Mouse (Mus musculus): ENCODE measurements around the gene Yrdc. TPM values are rescaled to one million over a fixed set of nuclear protein-coding genes. Genes with fewer than 3 reads are reported as not detected.
A peak's percentile ranks its signal among the peaks of the same experiment; 100 is the strongest.

The Yrdc gene
- 48.8 and 51.4 TPM in 2 replicates for polyA plus RNA-seq (2014; fragmentation: Nextera tagmentation; extraction: Ambion mirVana)

- Histone ChIP-seq H3K4me2 (ENCODE audit: low read depth, low read length) (peak within 1 kb of the TSS; percentile 86), H3K27me3 (ENCODE audit: control insufficient read depth, insufficient read depth, low read length) (no peaks in the 10 kb centered on the region), H3K36me3 (ENCODE audit: control insufficient read depth, insufficient read depth, low read length) (peaks cover 11% of the 10 kb centered on the region; the same call in 1 of the 2 replicates), H3K4me3 (ENCODE audit: low read depth, low read length) (peak within 1 kb of the TSS; percentile 93), H3K4me1 (ENCODE audit: control insufficient read depth, insufficient read depth, low read length) (peaks cover 28% of the 10 kb centered on the region), H3K9ac (replicated peaks; ENCODE audit: low read depth, low read length) (peak within 1 kb of the TSS; percentile 86), H3K27ac (ENCODE audit: low read depth, low read length) (peak within 1 kb of the TSS; percentile 95), H3K9me3 (ENCODE audit: control insufficient read depth, low read length) (no peaks in the 10 kb centered on the region)
- WGBS = 1% methylated on average over 52 of the region's 90 CpGs
- peak; percentile 94 for ATAC-seq (ENCODE audit: low read depth)
Observed at GRCm38 (mm10) chr4:124850261-124850913, at the start of gene Yrdc. Gene Yrdc (plus strand): TSS chr4:124850679.

DNA sequence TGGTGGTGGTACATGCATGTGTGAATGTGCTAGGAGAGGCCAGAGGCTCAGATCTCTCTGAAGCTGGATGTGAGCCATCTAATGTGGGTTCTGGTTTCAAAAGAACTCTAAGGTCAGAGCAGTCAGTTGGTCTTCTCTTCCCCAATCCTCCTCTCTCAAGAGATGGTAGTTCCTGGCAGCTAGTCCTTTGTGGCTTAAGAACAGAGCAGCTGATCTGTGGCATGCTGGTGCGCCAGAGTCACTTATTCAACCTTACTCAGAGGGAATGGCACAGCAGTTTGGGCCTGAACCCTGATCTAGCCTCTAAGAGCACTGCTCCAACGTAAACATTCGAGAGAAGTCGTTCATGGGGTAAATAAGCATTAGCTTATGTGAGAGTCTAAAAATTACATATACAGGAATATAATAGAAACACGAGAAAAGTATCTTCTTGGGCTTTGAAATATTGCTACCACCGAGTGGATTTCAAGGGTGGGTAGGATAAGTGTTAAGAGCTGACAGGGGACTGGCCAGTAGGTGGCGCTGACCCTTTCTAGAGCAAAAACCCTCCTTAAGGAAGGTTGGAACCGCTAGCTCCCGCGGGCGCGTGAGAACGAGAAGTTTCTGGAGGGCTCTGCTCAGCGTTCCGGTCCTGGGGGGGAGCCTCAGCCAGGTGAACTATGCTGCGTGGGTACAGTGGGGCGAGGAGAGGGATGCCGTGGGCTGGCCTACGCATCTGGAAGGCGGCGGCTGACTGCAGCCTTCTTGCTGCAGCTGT lies 48.7 kb upstream of the Yrdc start, which contains the start of gene Mtf1:
Gene Mtf1 (plus strand): TSS at position 553 of the 757 bp plus-strand sequence.
- peak; percentile 86 for ATAC-seq (ENCODE audit: low read depth)
- Histone ChIP-seq H3K36me3 (ENCODE audit: control insufficient read depth, insufficient read depth, low read length) (peaks cover 23% of the 10 kb centered on the region), H3K4me1 (ENCODE audit: control insufficient read depth, insufficient read depth, low read length) (peaks cover 10% of the 10 kb centered on the region; the same call in 1 of the 2 replicates), H3K9ac (replicated peaks; ENCODE audit: low read depth, low read length) (peak within 1 kb of the TSS; percentile 76), H3K27me3 (ENCODE audit: control insufficient read depth, insufficient read depth, low read length) (no peaks in the 10 kb centered on the region), H3K27ac (ENCODE audit: low read depth, low read length) (peak within 1 kb of the TSS; percentile 91), H3K4me2 (ENCODE audit: low read depth, low read length) (peak within 1 kb of the TSS; percentile 85), H3K9me3 (ENCODE audit: control insufficient read depth, low read length) (no peaks in the 10 kb centered on the region), H3K4me3 (ENCODE audit: low read depth, low read length) (peak within 1 kb of the TSS; percentile 82)
- 2% methylated on average over 21 of the region's 21 CpGs for WGBS

- H3K4me1 ChIP-seq (ENCODE audit: control insufficient read depth, insufficient read depth, low read length) = peaks cover 10% of the 10 kb centered on the region; the same call in 1 of the 2 replicates
- ATAC-seq (ENCODE audit: low read depth) = peak; percentile 99
- H3K36me3 ChIP-seq (ENCODE audit: control insufficient read depth, insufficient read depth, low read length) = peaks cover 27% of the 10 kb centered on the region
- H3K27me3 ChIP-seq (ENCODE audit: control insufficient read depth, insufficient read depth, low read length) = no peaks in the 10 kb centered on the region
- no peaks in the 10 kb centered on the region for H3K9me3 ChIP-seq (ENCODE audit: control insufficient read depth, low read length)
- peak overlapping the region; percentile 91 for H3K27ac ChIP-seq (ENCODE audit: low read depth, low read length)
- peak overlapping the region; percentile 82 for H3K4me3 ChIP-seq (ENCODE audit: low read depth, low read length)
- 2% methylated on average over 53 of the region's 53 CpGs for WGBS
- H3K4me2 ChIP-seq (ENCODE audit: low read depth, low read length) = peak overlapping the region; percentile 85
- peak overlapping the region; percentile 76 for H3K9ac ChIP-seq (replicated peaks; ENCODE audit: low read depth, low read length)
Observed at GRCm38 (mm10) chr4:124802309-124803260, 47.9 kb upstream of the Yrdc start.

GRCm38 (mm10) chr4:124803406-124803805 lies 47.1 kb upstream of the Yrdc start:
- Histone ChIP-seq H3K9me3 (ENCODE audit: control insufficient read depth, low read length) (no peaks in the 10 kb centered on the region), H3K4me2 (ENCODE audit: low read depth, low read length) (peak overlapping the region; percentile 85), H3K27me3 (ENCODE audit: control insufficient read depth, insufficient read depth, low read length) (no peaks in the 10 kb centered on the region), H3K4me1 (ENCODE audit: control insufficient read depth, insufficient read depth, low read length) (peaks cover 10% of the 10 kb centered on the region; the same call in 1 of the 2 replicates), H3K27ac (ENCODE audit: low read depth, low read length) (no peak overlapping the region), H3K9ac (replicated peaks; ENCODE audit: low read depth, low read length) (no peak overlapping the region; the same call in 1 of the 2 replicates), H3K36me3 (ENCODE audit: control insufficient read depth, insufficient read depth, low read length) (peaks cover 27% of the 10 kb centered on the region), H3K4me3 (ENCODE audit: low read depth, low read length) (peak overlapping the region; percentile 82; the same call in 1 of the 2 replicates)
- WGBS = 80% methylated on average over 6 of the region's 6 CpGs
- no peak for ATAC-seq (ENCODE audit: low read depth)

DNA sequence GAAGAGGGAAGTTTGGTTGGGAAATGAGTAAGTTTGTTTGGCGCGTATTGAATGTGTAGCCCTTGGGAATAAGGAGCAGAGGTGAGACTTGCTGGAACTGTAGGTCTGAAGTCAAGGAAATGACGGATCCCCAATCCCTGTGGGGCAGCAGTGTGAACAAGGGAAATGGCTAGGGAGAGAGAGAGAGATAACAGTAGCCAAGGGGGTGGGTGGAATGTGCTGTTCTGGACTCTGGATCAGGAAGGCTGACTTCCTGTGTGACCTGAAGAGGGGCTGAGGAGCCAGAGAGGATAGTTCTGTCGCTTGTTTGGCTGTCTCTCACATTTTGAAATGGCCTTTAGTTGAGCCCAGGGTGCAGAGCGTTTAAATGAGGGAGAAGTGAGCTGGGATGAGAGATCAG lies 42.0 kb upstream of the Yrdc start:
- WGBS = 90% methylated on average over 5 of the region's 5 CpGs
- H3K4me1 ChIP-seq (ENCODE audit: control insufficient read depth, insufficient read depth, low read length) = peaks cover 2% of the 10 kb centered on the region; the same call in 1 of the 2 replicates
- H3K9me3 ChIP-seq (ENCODE audit: control insufficient read depth, low read length) = no peaks in the 10 kb centered on the region
- H3K27ac ChIP-seq (ENCODE audit: low read depth, low read length) = no peak overlapping the region
- no peak overlapping the region for H3K9ac ChIP-seq (replicated peaks; ENCODE audit: low read depth, low read length)
- H3K4me2 ChIP-seq (ENCODE audit: low read depth, low read length) = no peak overlapping the region
- no peaks in the 10 kb centered on the region for H3K27me3 ChIP-seq (ENCODE audit: control insufficient read depth, insufficient read depth, low read length)
- no peak for ATAC-seq (ENCODE audit: low read depth)
- peaks cover 21% of the 10 kb centered on the region for H3K36me3 ChIP-seq (ENCODE audit: control insufficient read depth, insufficient read depth, low read length)
- no peak overlapping the region for H3K4me3 ChIP-seq (ENCODE audit: low read depth, low read length)

GRCm38 (mm10) chr4:124809136-124809883 lies 41.2 kb upstream of the Yrdc start:
- Histone ChIP-seq H3K4me3 (ENCODE audit: low read depth, low read length) (no peak overlapping the region), H3K4me1 (ENCODE audit: control insufficient read depth, insufficient read depth, low read length) (no peaks in the 10 kb centered on the region; the same call in 1 of the 2 replicates), H3K27ac (ENCODE audit: low read depth, low read length) (no peak overlapping the region), H3K9ac (replicated peaks; ENCODE audit: low read depth, low read length) (no peak overlapping the region), H3K9me3 (ENCODE audit: control insufficient read depth, low read length) (no peaks in the 10 kb centered on the region), H3K27me3 (ENCODE audit: control insufficient read depth, insufficient read depth, low read length) (no peaks in the 10 kb centered on the region), H3K36me3 (ENCODE audit: control insufficient read depth, insufficient read depth, low read length) (peaks cover 21% of the 10 kb centered on the region), H3K4me2 (ENCODE audit: low read depth, low read length) (no peak overlapping the region)
- WGBS = 94% methylated on average over 9 of the region's 9 CpGs
- ATAC-seq (ENCODE audit: low read depth) = no peak

DNA sequence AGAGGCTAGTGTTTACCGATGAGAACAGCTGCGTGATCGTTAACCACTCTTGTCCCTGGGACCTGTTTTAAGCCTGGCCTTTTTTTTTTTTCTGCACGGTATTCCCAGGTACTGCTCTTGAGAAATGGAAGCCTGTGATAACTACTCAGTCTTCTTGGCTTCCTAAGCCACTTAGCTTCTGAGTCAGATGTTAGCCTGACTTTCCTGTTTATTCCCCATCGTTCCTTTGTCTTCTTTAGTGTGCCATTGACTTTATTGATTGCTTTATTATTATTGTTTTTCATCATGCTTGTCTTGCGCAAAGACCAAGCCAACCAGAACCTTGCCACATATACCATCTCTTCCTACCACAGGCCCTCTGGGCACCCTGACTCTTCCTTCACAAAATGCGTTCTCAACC lies 40.4 kb upstream of the Yrdc start:
- Histone ChIP-seq H3K27me3 (ENCODE audit: control insufficient read depth, insufficient read depth, low read length) (no peaks in the 10 kb centered on the region), H3K9me3 (ENCODE audit: control insufficient read depth, low read length) (no peaks in the 10 kb centered on the region), H3K4me2 (ENCODE audit: low read depth, low read length) (no peak overlapping the region), H3K4me1 (ENCODE audit: control insufficient read depth, insufficient read depth, low read length) (no peaks in the 10 kb centered on the region; the same call in 1 of the 2 replicates), H3K4me3 (ENCODE audit: low read depth, low read length) (no peak overlapping the region), H3K9ac (replicated peaks; ENCODE audit: low read depth, low read length) (no peak overlapping the region), H3K36me3 (ENCODE audit: control insufficient read depth, insufficient read depth, low read length) (peaks cover 19% of the 10 kb centered on the region), H3K27ac (ENCODE audit: low read depth, low read length) (no peak overlapping the region)
- WGBS = 87% methylated on average over 7 of the region's 7 CpGs
- ATAC-seq (ENCODE audit: low read depth) = no peak
